Mouse (Mus musculus): ENCODE results near the gene Rhbdd1. TPM values are rescaled to one million over a fixed set of nuclear protein-coding genes. Genes with fewer than 3 reads are reported as not detected.

The Rhbdd1 gene
- polyA plus RNA-seq, 1 experiment from 2014 or later: 5.7 TPM

- Histone ChIP-seq H3K9ac (no peak overlapping the region), H3K27ac (no peak overlapping the region), H3K4me3 (no peak overlapping the region), H3K4me1 (no peaks in the 10 kb centered on the region), H3K27me3 (no peaks in the 10 kb centered on the region), H3K36me3 (ENCODE audit: poor library complexity, severe bottlenecking) (no peaks in the 10 kb centered on the region), H3K4me2 (no peak overlapping the region), H3K9me3 (replicated peaks) (no peaks in the 10 kb centered on the region)
- WGBS: 65% methylated on average over 4 of the region's 4 CpGs
- ATAC-seq: 0 out of 2 replicates have a peak, but pooled peaks have one; percentile 30
These were observed 58.6 kb downstream of the Rhbdd1 start for GRCm38 (mm10) chr1:82374831-82375358.

- no peaks in the 10 kb centered on the region for H3K4me1 ChIP-seq
- H3K27ac ChIP-seq: no peak overlapping the region
- WGBS: 70% methylated on average over 3 of the region's 3 CpGs
- ATAC-seq: 0 out of 2 replicates have a peak, but pooled peaks have one; percentile 24
- H3K36me3 ChIP-seq (ENCODE audit: poor library complexity, severe bottlenecking): no peaks in the 10 kb centered on the region
- no peaks in the 10 kb centered on the region for H3K9me3 ChIP-seq (replicated peaks)
- H3K4me2 ChIP-seq: no peak overlapping the region
- no peaks in the 10 kb centered on the region for H3K27me3 ChIP-seq
- H3K4me3 ChIP-seq: no peak overlapping the region
- H3K9ac ChIP-seq: no peak overlapping the region
These were observed 59.2 kb downstream of the Rhbdd1 start for GRCm38 (mm10) chr1:82375452-82375851.

DNA sequence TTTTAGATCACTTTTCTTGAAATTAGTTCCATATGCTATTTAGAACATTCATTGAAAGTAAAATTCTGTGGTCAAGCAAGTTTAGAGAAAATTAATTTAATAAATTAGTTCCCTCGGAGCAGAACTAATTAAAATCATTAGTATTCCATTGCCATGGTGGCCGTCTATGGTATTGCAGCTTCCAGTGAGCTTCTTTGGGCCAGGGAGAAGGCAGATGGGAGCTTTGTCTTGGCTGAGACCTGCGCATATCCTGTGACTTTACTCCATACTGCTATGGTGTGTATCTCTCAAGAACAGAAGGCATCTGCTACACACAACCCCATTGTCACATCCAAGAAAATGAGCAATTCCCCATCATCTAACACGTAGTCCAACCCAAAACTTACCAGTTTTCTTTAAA is 65.7 kb downstream of the Rhbdd1 start:
- Histone ChIP-seq H3K4me2 (no peak overlapping the region), H3K4me1 (peaks cover 22% of the 10 kb centered on the region), H3K4me3 (no peak overlapping the region), H3K36me3 (ENCODE audit: poor library complexity, severe bottlenecking) (no peaks in the 10 kb centered on the region), H3K9ac (no peak overlapping the region), H3K27me3 (no peaks in the 10 kb centered on the region), H3K9me3 (replicated peaks) (no peaks in the 10 kb centered on the region), H3K27ac (no peak overlapping the region)
- ATAC-seq: peak; percentile 48; the same call in 1 of the 2 replicates
- 52% methylated on average over 4 of the region's 4 CpGs for WGBS

- no peak overlapping the region for H3K4me2 ChIP-seq
- ATAC-seq: no peak
- WGBS: 69% methylated on average over 2 of the region's 2 CpGs
- no peaks in the 10 kb centered on the region for H3K9me3 ChIP-seq (replicated peaks)
- no peaks in the 10 kb centered on the region for H3K27me3 ChIP-seq
- no peak overlapping the region for H3K27ac ChIP-seq
- no peak overlapping the region for H3K9ac ChIP-seq
- H3K4me1 ChIP-seq: peaks cover 34% of the 10 kb centered on the region
- H3K4me3 ChIP-seq: no peak overlapping the region
- H3K36me3 ChIP-seq (ENCODE audit: poor library complexity, severe bottlenecking): no peaks in the 10 kb centered on the region
These were observed 67.9 kb downstream of the Rhbdd1 start for GRCm38 (mm10) chr1:82384106-82384505.

DNA sequence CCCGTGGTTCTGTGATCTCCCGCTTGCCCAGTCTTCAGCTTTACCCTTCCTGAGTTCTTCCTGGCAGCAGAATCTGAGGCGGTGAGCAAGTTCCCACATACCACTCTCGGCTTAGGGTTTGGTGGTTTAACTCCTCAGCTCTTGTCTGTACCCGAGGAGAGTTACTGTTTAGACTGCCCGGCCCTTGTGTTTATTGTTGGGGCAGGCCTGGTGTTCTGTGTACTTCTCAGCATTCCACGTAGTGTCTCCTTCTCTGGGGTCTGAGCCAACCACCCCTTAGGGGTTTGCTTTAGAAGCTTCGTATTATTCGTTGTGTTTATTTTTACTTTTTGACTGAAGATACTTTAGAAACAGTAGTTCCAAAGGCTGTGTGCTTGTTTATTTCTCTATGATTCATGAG is 68.8 kb downstream of the Rhbdd1 start:
- peaks cover 34% of the 10 kb centered on the region for H3K4me1 ChIP-seq
- no peaks in the 10 kb centered on the region for H3K9me3 ChIP-seq (replicated peaks)
- H3K4me3 ChIP-seq: no peak overlapping the region
- 54% methylated on average over 9 of the region's 9 CpGs for WGBS
- H3K27me3 ChIP-seq: no peaks in the 10 kb centered on the region
- H3K9ac ChIP-seq: no peak overlapping the region
- ATAC-seq: no peak
- H3K27ac ChIP-seq: peak overlapping the region; percentile 59
- no peak overlapping the region for H3K4me2 ChIP-seq
- H3K36me3 ChIP-seq (ENCODE audit: poor library complexity, severe bottlenecking): no peaks in the 10 kb centered on the region

GRCm38 (mm10) chr1:82385827-82386230 is 69.6 kb downstream of the Rhbdd1 start:
- peak; percentile 82 for ATAC-seq
- Histone ChIP-seq H3K9ac (no peak overlapping the region), H3K36me3 (ENCODE audit: poor library complexity, severe bottlenecking) (no peaks in the 10 kb centered on the region), H3K27ac (peak overlapping the region; percentile 75), H3K4me3 (no peak overlapping the region), H3K9me3 (replicated peaks) (no peaks in the 10 kb centered on the region), H3K4me1 (peaks cover 34% of the 10 kb centered on the region), H3K27me3 (no peaks in the 10 kb centered on the region), H3K4me2 (no peak overlapping the region)
- WGBS: 25% methylated on average over 4 of the region's 4 CpGs

DNA sequence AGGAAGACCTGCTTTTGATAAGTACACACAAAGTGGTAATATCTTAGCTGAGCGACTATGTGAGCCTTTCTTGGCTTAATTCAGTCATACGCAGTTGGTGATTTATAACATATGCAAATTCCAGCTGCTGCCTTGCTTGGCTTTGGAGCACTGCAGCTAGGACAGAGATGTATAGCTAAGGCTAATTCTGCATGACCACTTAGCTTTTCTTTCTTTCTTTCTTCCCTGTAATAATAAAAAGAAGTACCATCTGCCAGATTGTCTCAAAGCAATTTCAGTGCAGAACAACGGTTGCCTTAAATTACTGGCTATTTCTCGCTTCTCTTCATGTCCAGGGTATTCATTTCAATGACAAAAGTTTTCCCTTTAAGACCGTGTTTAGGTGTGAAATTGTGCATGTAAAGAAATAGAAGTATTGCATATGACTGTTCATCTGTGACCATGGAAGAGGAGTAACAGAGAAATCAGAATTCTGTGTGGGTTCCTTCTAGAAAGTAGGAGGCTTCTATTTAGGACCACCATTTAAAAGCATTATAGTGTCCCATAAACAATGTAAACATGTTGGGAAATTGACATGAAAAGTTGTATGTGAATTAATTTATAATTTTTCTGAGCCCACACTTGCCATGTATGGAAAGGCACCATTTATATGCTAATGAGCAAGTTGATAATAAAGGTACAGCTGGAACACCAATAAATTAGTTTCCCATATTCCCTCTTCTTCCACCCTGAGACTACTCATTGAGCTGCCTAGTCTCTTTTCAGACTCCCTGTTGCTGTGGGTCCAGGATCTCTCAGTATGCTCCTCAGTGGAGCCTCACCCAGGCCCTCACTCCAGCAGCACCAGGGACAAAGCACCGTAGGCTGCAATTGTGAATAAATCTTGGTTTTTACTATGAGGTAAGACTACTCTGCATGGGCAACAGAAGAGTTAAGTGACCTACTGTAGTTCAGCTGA is 70.8 kb downstream of the Rhbdd1 start:
- 46% methylated on average over 6 of the region's 6 CpGs for WGBS
- peak overlapping the region; percentile 61 for H3K27ac ChIP-seq
- peaks cover 34% of the 10 kb centered on the region for H3K4me1 ChIP-seq
- no peak overlapping the region for H3K4me2 ChIP-seq
- H3K36me3 ChIP-seq (ENCODE audit: poor library complexity, severe bottlenecking): no peaks in the 10 kb centered on the region
- no peaks in the 10 kb centered on the region for H3K27me3 ChIP-seq
- H3K9ac ChIP-seq: no peak overlapping the region
- H3K4me3 ChIP-seq: no peak overlapping the region
- no peaks in the 10 kb centered on the region for H3K9me3 ChIP-seq (replicated peaks)
- no peak for ATAC-seq

DNA sequence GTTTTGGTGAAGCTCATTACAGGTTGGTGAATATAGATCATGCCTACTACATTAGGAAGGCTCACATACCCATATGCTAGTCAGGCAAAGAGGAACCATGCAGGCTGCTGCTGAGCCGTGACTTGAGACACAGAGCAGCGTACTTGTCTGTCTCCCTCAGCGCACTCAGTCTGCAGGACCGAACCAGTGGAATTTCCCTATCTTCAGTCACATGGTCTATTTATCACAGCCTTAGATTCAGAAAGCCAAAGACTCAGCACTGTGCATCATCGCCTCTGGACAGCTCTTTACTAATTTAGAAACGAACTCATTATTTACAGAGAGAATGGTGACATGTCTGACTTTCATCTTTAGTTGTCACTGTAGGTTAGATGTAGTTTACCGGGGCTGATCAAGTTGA is 73.1 kb downstream of the Rhbdd1 start:
- no peak overlapping the region for H3K9ac ChIP-seq
- ATAC-seq: no peak
- H3K9me3 ChIP-seq (replicated peaks): no peaks in the 10 kb centered on the region
- peaks cover 34% of the 10 kb centered on the region for H3K4me1 ChIP-seq
- no peak overlapping the region for H3K4me2 ChIP-seq
- no peaks in the 10 kb centered on the region for H3K27me3 ChIP-seq
- H3K27ac ChIP-seq: no peak overlapping the region
- no peaks in the 10 kb centered on the region for H3K36me3 ChIP-seq (ENCODE audit: poor library complexity, severe bottlenecking)
- WGBS: 88% methylated on average over 7 of the region's 7 CpGs
- H3K4me3 ChIP-seq: no peak overlapping the region

DNA sequence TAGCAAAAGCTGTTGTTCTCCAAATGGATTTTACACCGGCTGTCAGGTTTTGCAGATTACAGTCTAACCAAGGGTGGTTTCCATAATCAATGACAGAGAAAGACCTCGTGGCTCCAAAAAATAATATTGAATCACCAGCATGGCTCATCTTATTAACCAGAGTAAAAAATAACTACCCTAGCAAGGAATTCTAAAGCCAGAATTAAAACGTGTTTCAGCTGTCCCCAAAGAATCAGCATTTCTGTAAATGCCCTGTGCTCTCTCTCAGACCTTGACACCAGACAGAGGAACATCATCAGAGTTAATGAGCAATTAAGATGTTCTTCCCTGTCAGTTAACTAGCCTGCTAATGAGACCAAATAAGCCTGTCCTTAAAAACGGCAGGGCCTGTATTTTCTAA is 79.1 kb downstream of the Rhbdd1 start:
- H3K36me3 ChIP-seq (ENCODE audit: poor library complexity, severe bottlenecking): no peaks in the 10 kb centered on the region
- WGBS: 36% methylated on average over 4 of the region's 4 CpGs
- peaks cover 13% of the 10 kb centered on the region; the same call in 1 of the 2 replicates for H3K4me1 ChIP-seq
- H3K9ac ChIP-seq: no peak overlapping the region
- no peak overlapping the region for H3K4me3 ChIP-seq
- 0 out of 2 replicates have a peak overlapping the region, but pooled peaks have one; percentile 22 for H3K27ac ChIP-seq
- H3K9me3 ChIP-seq (replicated peaks): no peaks in the 10 kb centered on the region
- no peaks in the 10 kb centered on the region for H3K27me3 ChIP-seq
- H3K4me2 ChIP-seq: no peak overlapping the region
- no peak for ATAC-seq

DNA sequence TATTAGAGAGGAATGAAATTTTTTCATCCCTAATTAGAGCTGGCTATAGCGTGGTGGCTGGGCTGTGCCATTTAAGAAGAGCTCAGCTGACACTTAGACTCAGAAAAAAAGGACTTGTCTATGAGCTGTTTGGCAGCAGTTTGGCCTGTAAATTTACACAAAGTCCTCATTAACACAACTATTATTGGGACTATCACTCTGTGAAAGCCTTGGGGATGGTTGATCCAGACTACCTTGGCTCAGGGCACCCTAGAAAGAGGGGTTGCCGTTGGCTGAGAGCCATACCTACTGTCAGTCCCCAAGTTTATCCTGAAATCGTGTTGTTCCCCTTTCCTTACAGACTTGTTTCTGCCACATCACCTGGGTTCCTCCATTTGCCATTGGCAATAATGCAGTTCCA is 91.5 kb downstream of the Rhbdd1 start:
- Histone ChIP-seq H3K27ac (peak overlapping the region; percentile 48), H3K9ac (no peak overlapping the region), H3K4me2 (no peak overlapping the region), H3K4me3 (no peak overlapping the region), H3K9me3 (replicated peaks) (no peaks in the 10 kb centered on the region), H3K4me1 (peaks cover 27% of the 10 kb centered on the region), H3K27me3 (no peaks in the 10 kb centered on the region), H3K36me3 (ENCODE audit: poor library complexity, severe bottlenecking) (no peaks in the 10 kb centered on the region)
- peak; percentile 73 for ATAC-seq
- WGBS: 48% methylated on average over 3 of the region's 3 CpGs

- ATAC-seq: no peak
- WGBS: 92% methylated on average over 9 of the region's 9 CpGs
These were observed 93.0 kb downstream of the Rhbdd1 start for GRCm38 (mm10) chr1:82409271-82409670.

GRCm38 (mm10) chr1:82410548-82410947 is 94.3 kb downstream of the Rhbdd1 start:
- Histone ChIP-seq H3K27me3 (no peaks in the 10 kb centered on the region), H3K36me3 (ENCODE audit: poor library complexity, severe bottlenecking) (no peaks in the 10 kb centered on the region), H3K4me2 (no peak overlapping the region), H3K9ac (no peak overlapping the region), H3K27ac (no peak overlapping the region), H3K4me1 (peaks cover 27% of the 10 kb centered on the region), H3K4me3 (no peak overlapping the region), H3K9me3 (replicated peaks) (no peaks in the 10 kb centered on the region)
- WGBS: 85% methylated on average over 3 of the region's 3 CpGs
- no peak for ATAC-seq

More at GRCm38 (mm10) chr1:82409271-82409670, 93.0 kb downstream of the Rhbdd1 start:
- no peak overlapping the region for H3K4me2 ChIP-seq
- no peak overlapping the region for H3K27ac ChIP-seq
- H3K9ac ChIP-seq: no peak overlapping the region
- no peaks in the 10 kb centered on the region for H3K9me3 ChIP-seq (replicated peaks)
- H3K4me3 ChIP-seq: no peak overlapping the region
- peaks cover 27% of the 10 kb centered on the region for H3K4me1 ChIP-seq
- no peaks in the 10 kb centered on the region for H3K27me3 ChIP-seq
- no peaks in the 10 kb centered on the region for H3K36me3 ChIP-seq (ENCODE audit: poor library complexity, severe bottlenecking)
